Mouse (Mus musculus) CD4-positive, CD25-positive, alpha-beta regulatory T cell, adult 4 months (primary cell): ENCODE measurements around the gene Vmn2r124. TPM values are rescaled to one million over a fixed set of nuclear protein-coding genes. Genes with fewer than 3 reads are reported as not detected.
"Not testable (repeated sequence)": the region's sequence is repeated elsewhere in the genome, so short reads cannot be mapped to it uniquely, and the experiment has no call there.

Source experiments
- ATAC-seq: one replicate; pipeline ENCODE4 v1.8.0; 2017
- polyA plus RNA-seq, 2 experiments: library from polyadenylated mRNA; unstranded; fragments of 100-300 nt; shearing (Covaris generic); gene quantifications; one replicate each; pipeline ENCODE4 v1.2.1; 2017

The Vmn2r124 gene
- polyA plus RNA-seq = not detected

DNA sequence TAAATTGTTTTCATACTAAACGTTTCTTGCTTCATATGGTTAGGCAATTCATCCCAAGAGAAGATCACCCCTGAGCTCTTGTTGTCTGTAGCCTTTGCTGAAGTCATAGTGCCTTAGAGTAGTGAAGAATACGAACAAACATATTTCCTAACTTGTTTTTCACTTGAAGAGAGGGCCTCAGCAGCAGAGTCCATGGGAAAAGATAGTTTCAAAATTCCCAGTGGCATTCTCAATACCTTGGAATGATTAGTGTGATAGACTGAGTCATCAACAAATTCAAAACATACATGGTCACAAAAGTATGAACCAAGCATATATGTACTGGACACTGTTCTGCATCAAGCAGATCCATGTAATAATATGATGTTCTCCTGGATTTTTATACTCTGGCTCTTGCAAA is at the start of gene Vmn2r124:
Gene Vmn2r124 (plus strand): TSS at position 301 of the 400 bp plus-strand sequence.
- ATAC-seq = no peak

- ATAC-seq = peak; percentile 74
Measured at GRCm38 (mm10) chr17:18004752-18005151, 44.5 kb upstream of the Vmn2r124 start.

GRCm38 (mm10) chr17:18021433-18021832 is 27.8 kb upstream of the Vmn2r124 start, which contains the start of gene Fpr-rs4:
TSS of gene Fpr-rs4 (plus strand) at chr17:18021733.
- ATAC-seq = no peak

GRCm38 (mm10) chr17:18084716-18085115 is 35.5 kb downstream of the Vmn2r124 start, which contains the start of gene Vmn2r91:
TSS of gene Vmn2r91 (plus strand) at chr17:18085016.
- not testable (repeated sequence) for ATAC-seq

DNA sequence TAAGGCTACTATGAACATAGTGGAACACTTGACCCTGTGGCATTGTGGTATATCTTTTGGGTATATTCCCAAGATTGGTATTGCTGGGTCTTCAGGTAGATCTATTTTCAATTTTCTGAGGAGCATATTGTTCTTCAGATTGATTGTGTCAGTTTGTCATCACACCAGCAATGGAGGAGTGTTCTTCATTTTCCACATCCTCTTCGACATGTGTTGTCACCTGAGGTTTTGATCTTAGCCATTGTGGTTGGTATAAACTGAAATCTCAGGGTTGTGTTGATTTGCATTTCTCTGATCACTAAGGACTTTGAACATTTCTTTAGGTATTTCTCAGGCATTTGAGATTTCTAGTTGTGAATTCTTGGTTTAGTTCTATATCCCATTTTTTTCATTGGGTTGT is 46.4 kb downstream of the Vmn2r124 start:
- ATAC-seq = peak; percentile 65

DNA sequence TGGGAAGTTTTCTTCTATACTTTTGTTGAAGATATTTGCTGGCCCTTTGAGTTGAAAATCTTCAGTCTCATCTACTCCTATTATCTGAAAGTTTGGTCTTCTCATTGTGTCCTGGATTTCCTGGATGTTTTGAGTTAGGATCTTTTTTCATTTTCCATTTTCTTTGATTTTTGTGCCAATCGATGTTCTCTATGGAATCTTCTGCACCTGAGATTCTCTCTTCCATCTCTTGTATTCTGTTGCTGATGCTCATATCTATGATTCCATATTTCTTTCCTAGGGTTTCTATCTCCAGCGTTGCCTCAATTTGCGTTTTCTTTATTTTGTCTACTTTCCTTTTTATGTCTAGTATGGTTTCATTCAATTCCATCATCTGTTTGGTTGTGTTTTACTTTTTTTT is 53.0 kb downstream of the Vmn2r124 start:
- not testable (repeated sequence) for ATAC-seq

Other genes starting within 250 kb of the Vmn2r124 start
- gene Spaca6, start 222.3 kb upstream of the Vmn2r124 start, polyA plus RNA-seq = 1 to 10 TPM; 5.8 to 6.1 TPM
- not detected for gene Has1, start 194.2 kb upstream of the Vmn2r124 start, polyA plus RNA-seq
- not detected for gene Fpr1, start 165.5 kb upstream of the Vmn2r124 start, polyA plus RNA-seq
- under 1 TPM in 1 of 2 experiments, not detected in 1; 0.62 TPM for gene Fpr2, start 161.6 kb upstream of the Vmn2r124 start, polyA plus RNA-seq
- not detected for gene Fpr3, start 161.6 kb upstream of the Vmn2r124 start, polyA plus RNA-seq
- not detected for gene Fpr-rs4, start 27.7 kb upstream of the Vmn2r124 start, polyA plus RNA-seq
- gene Vmn2r91, start 35.6 kb downstream of the Vmn2r124 start, polyA plus RNA-seq = not detected
- gene Vmn2r92, start 102.5 kb downstream of the Vmn2r124 start, polyA plus RNA-seq = under 1 TPM in 1 of 2 experiments, not detected in 1; 0.09 TPM
- gene Vmn2r94, start 228.3 kb downstream of the Vmn2r124 start, polyA plus RNA-seq = not detected
- under 1 TPM in 1 of 2 experiments, not detected in 1; 0.05 TPM for gene Vmn2r93, start 248.7 kb downstream of the Vmn2r124 start, polyA plus RNA-seq